8 mouse cellular contexts compared by ENCODE assay signal in the genomic region with DNA sequence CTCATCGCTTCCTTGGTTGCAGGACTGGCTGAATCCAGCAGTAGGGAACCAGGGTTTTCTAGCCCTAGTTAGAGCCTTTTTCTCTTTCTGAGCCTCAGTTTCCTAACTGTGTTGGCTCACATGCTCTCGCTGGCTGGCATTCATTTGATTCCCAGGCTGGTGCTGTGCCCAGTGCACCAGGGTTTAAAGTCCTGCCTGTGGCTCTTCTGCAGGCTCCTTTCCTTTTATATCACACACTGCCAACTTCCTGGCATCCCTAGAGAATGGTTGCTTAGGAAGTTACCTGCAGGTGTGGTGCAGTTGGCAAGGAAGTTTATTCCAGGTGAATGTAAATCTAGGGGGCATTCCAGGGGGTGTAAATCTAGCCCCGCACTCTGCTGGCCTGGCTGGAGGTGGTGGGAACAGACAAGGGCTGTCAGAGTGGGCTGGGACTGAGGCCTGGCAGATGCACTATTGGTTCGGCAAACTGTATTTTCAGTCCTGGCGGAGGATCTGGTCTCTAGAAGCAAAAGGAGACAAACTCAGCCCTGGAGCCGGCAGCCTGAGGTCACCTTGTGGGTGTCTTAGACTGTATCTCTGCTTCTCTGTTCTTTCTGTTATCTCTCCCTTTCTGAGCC. TPM values are rescaled to one million over a fixed set of nuclear protein-coding genes. Genes with fewer than 3 reads are reported as not detected.
DNase-seq lines count a peak whose midpoint lies in the region; ATAC-seq and TF ChIP-seq lines count a peak whose summit lies in the region.

No protein-coding gene starts in this region.

- H3K4me1 ChIP-seq in kidney, adult 2 months (ENCODE audit: control insufficient read depth, insufficient read depth, low read length): peaks cover 16% of the 10 kb centered on the region; the same call in 1 of the 2 replicates
- H3K4me1 ChIP-seq in midbrain, embryonic 13.5 days (replicated peaks): peaks cover 29% of the 10 kb centered on the region

- peak; percentile 43 for DNase-seq in kidney, adult 11 months
- DNase-seq in kidney, postnatal 10 days: no peak
- DNase-seq in kidney, adult 2 months: peak; percentile 65
- DNase-seq in left cerebral cortex, postnatal 36 days (ENCODE audit: low spot score in 2 of 2): no peak
- no peak for DNase-seq in layer of hippocampus, adult 9-10 months (ENCODE audit: low spot score)
- DNase-seq in layer of hippocampus, postnatal 10 days (ENCODE audit: low spot score in 2 of 2): no peak

- no peaks in the 10 kb centered on the region for H3K27me3 ChIP-seq in kidney, adult 2 months (replicated peaks; ENCODE audit: control insufficient read depth, insufficient read depth, low read length)
- H3K27me3 ChIP-seq in midbrain, embryonic 13.5 days: no peaks in the 10 kb centered on the region

- TF ChIP-seq CTCF in kidney, adult 2 months (conservative IDR thresholded peaks at IDR 0.05; ENCODE audit: insufficient read depth, insufficient read length, low read depth, low read length): no peak

- intact Hi-C loops in left cerebral cortex, postnatal 36 days (cut with DNase I): no loop called here

- H3K9ac ChIP-seq in midbrain, embryonic 13.5 days (replicated peaks): peak overlapping the region; percentile 54

- no peak for TF ChIP-seq POLR2A in kidney, adult 2 months (IDR thresholded peaks at IDR 0.05; ENCODE audit: low read depth, low read length)

- peak overlapping the region; percentile 79 for H3K4me2 ChIP-seq in midbrain, embryonic 13.5 days (replicated peaks)

- H3K36me3 ChIP-seq in kidney, adult 2 months (ENCODE audit: control insufficient read depth, insufficient read depth, low read length): no peaks in the 10 kb centered on the region
- peaks cover 29% of the 10 kb centered on the region for H3K36me3 ChIP-seq in midbrain, embryonic 13.5 days

- H3K4me3 ChIP-seq in kidney, adult 2 months (ENCODE audit: insufficient read depth, low read depth, low read length): peak overlapping the region; percentile 6; the same call in 1 of the 2 replicates
- peak overlapping the region; percentile 76 for H3K4me3 ChIP-seq in midbrain, embryonic 13.5 days (replicated peaks)

- H3K27ac ChIP-seq in kidney, adult 2 months (ENCODE audit: insufficient read depth, low read depth, low read length): peak overlapping the region; percentile 57
- 0 out of 2 replicates have a peak overlapping the region, but pooled peaks have one; percentile 19 for H3K27ac ChIP-seq in midbrain, embryonic 13.5 days

- no peaks in the 10 kb centered on the region for H3K9me3 ChIP-seq in midbrain, embryonic 13.5 days

- ATAC-seq in erythroblast, adult 5-6 weeks (replicated peaks; ENCODE audit: low FRiP score, poor library complexity, severe bottlenecking): 0 out of 2 replicates have a peak, but pooled peaks have one; percentile 2
- ATAC-seq in midbrain, embryonic 13.5 days: no peak; the same call in none of the 2 replicates

- WGBS in kidney, adult 2 months: 42% methylated on average over 6 of the region's 6 CpGs
- 77% methylated on average over 6 of the region's 6 CpGs for WGBS in midbrain, embryonic 13.5 days

RNA-seq across cellular contexts. Expression of gene Ppif, which starts 0.6 kb away (rescaled TPM):
- total RNA-seq in erythroblast, adult 5-6 weeks (2015; ENCODE audit: low replicate concordance): 11.7 and 16.5 TPM in 2 replicates
- total RNA-seq in erythroblast, adult 5-6 weeks (2017; ENCODE audit: low replicate concordance): 2.6 and 4.7 TPM in 2 replicates
- 164 and 168 TPM in 2 replicates for polyA plus RNA-seq in kidney, adult 2 months (2012; rRNA removed)
- polyA plus RNA-seq in midbrain, embryonic 13.5 days (2015; fragmentation: Nextera tagmentation; extraction: Ambion mirVana): 25.3 and 25.5 TPM in 2 replicates
- total RNA-seq in left cerebral cortex, postnatal 36 days (2021): 10 to 100 TPM; 21.2 to 25.0 TPM
- total RNA-seq in layer of hippocampus, postnatal 10 days (2021): 10 to 100 TPM; 25.4 to 26.7 TPM

Comparison
In these comparisons a context has a peak if more than half of its experiments do, and no peak if none do; other contexts are left out.
1. DNase-seq: peak in kidney, adult 11 months (single experiment) and kidney, adult 2 months (single experiment); none in kidney, postnatal 10 days (single experiment), left cerebral cortex, postnatal 36 days (0 of 2), layer of hippocampus, adult 9-10 months (single experiment) and layer of hippocampus, postnatal 10 days (0 of 2).